Mouse (Mus musculus): Measurements from ENCODE around the gene Gm2a. TPM values are rescaled to one million over a fixed set of nuclear protein-coding genes. Genes with fewer than 3 reads are reported as not detected.

The Gm2a gene
- 7.7 and 10.1 TPM in 2 replicates for polyA plus RNA-seq (2012; rRNA removed)

DNA sequence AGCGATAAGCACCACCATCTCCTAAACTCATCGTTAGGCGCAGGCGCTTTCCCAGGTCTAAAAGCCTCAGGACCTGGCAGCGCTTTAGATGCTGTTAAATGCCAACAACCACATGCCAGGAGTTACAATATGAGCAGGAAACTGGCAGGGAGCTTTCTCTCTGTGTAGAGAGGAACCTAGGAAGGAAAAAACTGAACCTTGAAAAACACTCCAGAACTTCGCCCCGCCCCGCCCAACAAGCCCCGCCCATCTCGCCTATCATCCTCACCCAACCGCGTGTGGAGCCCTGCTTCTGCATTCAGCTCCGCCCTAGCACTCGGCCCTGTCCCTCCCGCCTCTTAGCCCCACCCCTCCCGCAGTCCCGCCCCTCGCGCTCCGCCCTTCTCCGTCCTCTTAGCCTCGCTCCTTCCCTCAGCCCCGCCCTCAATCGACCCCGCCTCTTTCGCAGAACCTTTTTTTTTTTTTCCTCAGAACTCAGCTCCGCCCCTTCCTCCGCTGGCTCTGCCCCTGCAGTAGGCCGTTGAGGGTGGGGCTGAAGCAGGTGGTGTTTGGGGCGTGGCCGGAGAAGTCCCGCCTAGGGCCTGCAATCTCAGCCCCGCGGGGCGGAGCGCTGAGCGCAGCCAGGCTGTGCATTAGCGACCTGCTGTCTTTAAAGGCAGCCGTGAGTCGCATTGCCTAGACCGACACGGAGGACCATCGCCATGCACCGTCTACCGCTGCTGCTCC, at the start of gene Gm2a:
Gene Gm2a (plus strand): TSS at position 653 of the 726 bp plus-strand sequence.

GRCm38 (mm10) chr11:55077331-55078231, 20.3 kb upstream of the Gm2a start, which contains the start of gene Ccdc69:
Gene Ccdc69 (minus strand): TSS chr11:55078131.

DNA sequence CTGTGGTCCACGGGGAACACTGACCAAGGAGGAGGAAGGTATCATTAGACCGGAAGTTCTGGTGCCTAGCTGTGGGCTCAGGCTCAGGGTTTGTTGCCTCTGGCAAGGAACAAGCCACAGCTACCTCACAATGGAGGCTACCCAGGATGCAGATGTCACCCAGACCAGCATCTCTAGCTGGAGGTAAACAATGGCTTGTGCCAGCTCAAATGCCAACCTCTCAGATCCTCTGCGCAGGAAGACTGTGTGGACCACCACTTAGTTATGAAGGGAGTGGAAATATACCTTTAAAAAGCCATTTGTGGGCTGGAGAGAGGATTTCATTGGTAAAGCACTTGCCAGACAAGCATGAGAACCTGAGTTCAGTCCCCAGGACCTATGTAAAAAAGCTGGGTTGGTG, 53.7 kb downstream of the Gm2a start, which contains the start of gene Slc36a3:
Gene Slc36a3 (minus strand): TSS at position 101 of the 400 bp plus-strand sequence.

Other genes starting within 250 kb of the Gm2a start
- gene Lyrm7, start 237.2 kb upstream of the Gm2a start, polyA plus RNA-seq (2012; rRNA removed): 10.3 and 11.0 TPM in 2 replicates
- 803 and 913 TPM in 2 replicates for gene Hint1, start 231.7 kb upstream of the Gm2a start, polyA plus RNA-seq (2012; rRNA removed)
- gene Gpx3, start 195.7 kb upstream of the Gm2a start, polyA plus RNA-seq (2012; rRNA removed): 7.8 and 11.7 TPM in 2 replicates
- gene Tnip1, start 135.2 kb upstream of the Gm2a start, polyA plus RNA-seq (2012; rRNA removed): 12.7 and 17.1 TPM in 2 replicates
- gene Anxa6, start 64.7 kb upstream of the Gm2a start, polyA plus RNA-seq (2012; rRNA removed): 40.9 and 90.3 TPM in 2 replicates
- 0.29 and 0.81 TPM in 2 replicates for gene Ccdc69, start 20.0 kb upstream of the Gm2a start, polyA plus RNA-seq (2012; rRNA removed)
- not detected in 2 replicates for gene Slc36a3, start 53.6 kb downstream of the Gm2a start, polyA plus RNA-seq (2012; rRNA removed)
- gene Slc36a2, start 87.0 kb downstream of the Gm2a start, polyA plus RNA-seq (2012; rRNA removed): 0.60 and 0.63 TPM in 2 replicates
- gene Slc36a1, start 106.2 kb downstream of the Gm2a start, polyA plus RNA-seq (2012; rRNA removed): 13.5 and 16.2 TPM in 2 replicates
- 0.14 and 0.44 TPM in 2 replicates for gene Fat2, start 238.4 kb downstream of the Gm2a start, polyA plus RNA-seq (2012; rRNA removed)